Mouse (Mus musculus): ENCODE results near the gene Ptchd4. TPM values are rescaled to one million over a fixed set of nuclear protein-coding genes. Genes with fewer than 3 reads are reported as not detected.

Gene Ptchd4
- polyA plus RNA-seq, 1 experiment from 2014 or later: 6.9 TPM

DNA sequence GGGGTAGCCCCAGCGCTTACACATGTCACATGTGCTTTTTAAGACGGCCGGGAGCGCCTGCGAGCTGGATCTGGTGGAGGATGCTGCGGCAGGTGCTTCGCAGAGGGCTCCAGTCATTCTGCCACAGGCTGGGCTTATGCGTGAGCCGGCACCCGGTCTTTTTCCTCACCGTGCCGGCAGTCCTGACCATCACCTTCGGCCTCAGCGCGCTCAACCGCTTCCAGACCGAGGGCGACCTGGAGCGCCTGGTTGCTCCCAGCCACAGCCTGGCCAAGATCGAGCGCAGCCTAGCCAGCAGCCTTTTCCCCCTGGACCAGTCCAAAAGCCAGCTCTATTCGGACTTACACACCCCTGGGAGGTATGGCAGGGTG lies 850 bp downstream of the Ptchd4 start:
- Histone ChIP-seq H3K4me2 (replicated peaks) (peak overlapping the region; percentile 88), H3K9me3 (no peaks in the 10 kb centered on the region), H3K27me3 (no peaks in the 10 kb centered on the region), H3K36me3 (no peaks in the 10 kb centered on the region), H3K27ac (peak overlapping the region; percentile 68), H3K9ac (replicated peaks) (peak overlapping the region; percentile 74), H3K4me3 (replicated peaks) (peak overlapping the region; percentile 72), H3K4me1 (replicated peaks) (peaks cover 8% of the 10 kb centered on the region; the same call in 1 of the 2 replicates)
- under 1% methylated on average over 22 of the region's 22 CpGs for WGBS
- peak; percentile 89 for ATAC-seq

DNA sequence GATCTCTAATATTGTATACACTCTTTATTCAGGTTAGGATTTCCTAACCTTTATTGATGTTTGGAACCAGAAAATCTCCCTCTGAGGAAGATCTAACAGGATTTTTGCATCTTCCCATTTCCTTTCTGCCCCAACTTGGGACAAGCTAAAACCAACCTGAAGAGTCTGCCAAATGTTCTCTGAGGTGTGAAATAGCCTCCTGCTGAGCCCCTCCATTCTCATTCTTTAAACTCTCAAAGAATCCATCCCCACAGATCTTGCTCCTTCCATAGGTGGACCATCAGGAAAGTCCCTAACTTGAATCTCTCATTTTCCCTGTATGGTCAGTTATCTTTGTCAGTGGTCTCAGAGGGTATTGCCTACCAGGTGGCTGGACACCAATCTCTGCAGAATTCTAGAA lies 20.0 kb downstream of the Ptchd4 start:
- Histone ChIP-seq H3K4me3 (replicated peaks) (no peak overlapping the region), H3K27ac (no peak overlapping the region), H3K27me3 (no peaks in the 10 kb centered on the region), H3K9me3 (no peaks in the 10 kb centered on the region), H3K4me2 (replicated peaks) (no peak overlapping the region), H3K9ac (replicated peaks) (no peak overlapping the region), H3K4me1 (replicated peaks) (no peaks in the 10 kb centered on the region), H3K36me3 (no peaks in the 10 kb centered on the region)
- no peak for ATAC-seq

DNA sequence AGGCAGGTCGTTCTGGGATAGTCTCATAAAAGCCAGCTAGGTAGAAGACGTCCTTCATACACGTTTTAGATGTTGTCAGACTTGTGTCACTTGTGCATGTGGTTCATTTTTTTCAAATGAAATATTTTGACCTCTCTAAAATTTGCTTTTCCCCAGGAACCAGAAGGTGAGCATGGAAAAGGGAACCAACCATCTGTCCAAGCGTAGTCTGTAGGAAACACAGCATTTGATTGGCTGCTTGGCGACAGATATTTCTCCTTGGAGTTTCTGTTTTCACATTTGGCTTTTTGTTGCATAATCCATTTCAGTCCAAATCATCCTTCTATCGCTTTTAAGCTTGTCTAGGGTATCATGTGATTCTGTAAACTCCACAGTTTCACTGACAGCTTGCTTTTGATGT lies 20.8 kb downstream of the Ptchd4 start:
- H3K4me3 ChIP-seq (replicated peaks): no peak overlapping the region
- no peaks in the 10 kb centered on the region for H3K36me3 ChIP-seq
- H3K27ac ChIP-seq: no peak overlapping the region
- H3K9ac ChIP-seq (replicated peaks): no peak overlapping the region
- H3K4me2 ChIP-seq (replicated peaks): no peak overlapping the region
- H3K9me3 ChIP-seq: no peaks in the 10 kb centered on the region
- WGBS: 84% methylated on average over 6 of the region's 6 CpGs
- no peaks in the 10 kb centered on the region for H3K27me3 ChIP-seq
- no peak for ATAC-seq
- H3K4me1 ChIP-seq (replicated peaks): no peaks in the 10 kb centered on the region

DNA sequence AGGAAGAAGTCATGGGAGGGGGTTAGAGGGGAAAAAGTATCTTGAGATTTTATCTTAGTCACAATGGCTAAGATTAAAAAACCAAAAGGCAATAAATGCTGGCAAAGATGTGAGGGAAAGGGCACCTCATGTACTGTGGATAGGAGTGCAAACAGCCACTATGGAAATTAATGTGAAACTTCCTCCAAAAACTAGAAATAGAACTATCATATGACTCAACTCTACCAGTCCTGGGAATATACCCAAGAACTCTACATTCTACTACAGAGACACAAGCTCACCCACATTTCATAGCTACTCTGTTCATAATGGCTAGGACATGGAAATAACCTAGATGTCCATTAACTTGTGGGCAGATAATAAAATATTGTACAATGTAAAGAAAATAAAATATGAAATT lies 30.3 kb downstream of the Ptchd4 start:
- no peaks in the 10 kb centered on the region for H3K9me3 ChIP-seq
- no peak overlapping the region for H3K4me3 ChIP-seq (replicated peaks)
- H3K4me2 ChIP-seq (replicated peaks): no peak overlapping the region
- H3K27ac ChIP-seq: no peak overlapping the region
- H3K4me1 ChIP-seq (replicated peaks): no peaks in the 10 kb centered on the region
- H3K9ac ChIP-seq (replicated peaks): no peak overlapping the region
- no peaks in the 10 kb centered on the region for H3K36me3 ChIP-seq
- no peak for ATAC-seq
- no peaks in the 10 kb centered on the region for H3K27me3 ChIP-seq

DNA sequence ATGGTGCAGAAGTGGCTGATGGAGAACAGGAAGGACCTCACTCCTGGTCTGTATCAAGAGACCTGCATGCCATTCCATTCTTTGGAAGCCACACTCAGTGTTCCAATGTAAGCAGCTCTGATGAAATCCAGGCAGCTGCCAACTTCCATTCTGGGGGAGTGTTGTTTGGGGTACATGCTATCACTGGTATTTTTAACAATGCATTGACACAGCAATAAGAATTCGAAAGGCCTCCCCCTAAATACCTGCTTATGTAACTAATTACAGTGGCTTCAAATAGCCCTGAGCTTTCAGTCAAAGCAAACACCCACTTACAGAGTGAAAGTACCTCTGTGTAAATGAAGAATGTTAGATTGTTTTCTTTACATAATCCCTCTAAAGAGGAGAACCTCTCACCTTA lies 42.7 kb downstream of the Ptchd4 start:
- Histone ChIP-seq H3K36me3 (no peaks in the 10 kb centered on the region), H3K9me3 (no peaks in the 10 kb centered on the region), H3K4me3 (replicated peaks) (no peak overlapping the region), H3K4me1 (replicated peaks) (no peaks in the 10 kb centered on the region), H3K27me3 (no peaks in the 10 kb centered on the region), H3K9ac (replicated peaks) (no peak overlapping the region), H3K27ac (no peak overlapping the region), H3K4me2 (replicated peaks) (no peak overlapping the region)
- ATAC-seq: no peak
- 72% methylated on average over 1 of the region's 1 CpGs for WGBS

DNA sequence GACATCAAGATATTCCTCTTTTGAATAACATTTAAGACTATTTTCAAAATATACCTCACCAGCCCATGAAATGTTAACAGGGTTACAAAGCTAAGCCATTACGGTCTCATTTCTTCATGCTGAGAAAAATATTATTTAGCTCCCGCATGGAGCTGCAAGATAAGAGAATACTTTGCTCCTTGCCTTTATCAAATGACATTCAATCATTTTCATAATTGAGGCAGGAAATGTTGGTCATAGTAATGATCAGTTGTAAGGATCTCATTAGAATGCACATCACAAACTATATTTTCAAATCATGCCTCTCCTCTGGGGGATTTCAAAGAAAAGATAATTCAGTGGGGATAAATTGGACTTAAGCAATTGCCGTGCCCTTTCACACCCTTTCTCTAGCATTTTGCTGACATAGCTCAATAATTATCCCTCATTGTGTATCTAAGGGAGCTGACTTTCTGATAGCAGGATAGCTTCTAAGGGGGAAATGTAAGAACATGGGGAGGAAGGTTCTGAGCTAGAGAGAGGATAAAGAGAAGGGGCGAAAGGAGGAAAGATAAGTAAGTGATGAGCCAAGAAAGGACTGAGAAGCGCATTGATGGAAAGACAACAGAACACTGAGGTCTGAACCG lies 47.5 kb downstream of the Ptchd4 start:
- H3K36me3 ChIP-seq: no peaks in the 10 kb centered on the region
- peak; percentile 73 for ATAC-seq
- H3K27me3 ChIP-seq: no peaks in the 10 kb centered on the region
- peak overlapping the region; percentile 56 for H3K27ac ChIP-seq
- WGBS: 71% methylated on average over 6 of the region's 6 CpGs
- no peak overlapping the region for H3K9ac ChIP-seq (replicated peaks)
- no peak overlapping the region for H3K4me2 ChIP-seq (replicated peaks)
- H3K4me1 ChIP-seq (replicated peaks): no peaks in the 10 kb centered on the region
- no peaks in the 10 kb centered on the region for H3K9me3 ChIP-seq
- no peak overlapping the region for H3K4me3 ChIP-seq (replicated peaks)

DNA sequence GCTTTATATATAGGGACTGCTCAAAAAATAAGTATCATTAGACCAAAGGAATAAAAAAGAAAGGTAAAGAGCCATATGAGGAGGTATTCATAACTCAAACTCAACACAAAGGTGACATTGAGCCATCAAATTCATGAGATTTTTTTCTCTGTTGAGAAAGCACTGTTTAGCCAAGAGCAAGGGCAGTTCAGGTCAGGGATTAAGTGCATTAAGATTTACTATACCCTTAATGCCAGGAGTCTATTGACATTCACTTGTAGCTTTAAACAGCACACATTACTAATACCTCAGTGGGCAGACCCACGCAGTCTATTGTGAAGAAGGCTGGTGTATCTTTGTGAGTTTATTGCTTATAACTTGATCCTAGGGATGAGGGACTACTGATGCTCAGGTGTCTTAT lies 49.0 kb downstream of the Ptchd4 start:
- Histone ChIP-seq H3K4me2 (replicated peaks) (no peak overlapping the region), H3K4me3 (replicated peaks) (no peak overlapping the region)
- WGBS: 61% methylated on average over 1 of the region's 1 CpGs

DNA sequence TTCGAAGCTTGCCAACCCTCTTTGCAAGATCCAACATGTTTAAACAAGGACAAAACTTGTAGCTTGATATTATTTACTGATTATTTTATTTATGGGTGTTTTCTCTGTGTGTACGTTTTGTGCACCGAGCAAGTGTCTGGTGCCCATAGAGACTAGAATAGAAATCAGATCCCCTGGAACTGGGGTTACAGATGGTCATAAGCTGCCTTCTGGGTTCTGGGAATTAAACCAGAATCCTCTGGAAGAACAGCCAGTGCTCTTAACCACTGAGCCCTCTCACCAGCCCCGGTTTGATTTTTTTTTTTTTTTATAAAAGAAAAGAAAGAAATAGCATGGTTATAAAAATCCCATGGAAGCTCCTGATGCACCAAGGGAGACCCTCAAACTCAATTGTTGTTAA lies 59.1 kb downstream of the Ptchd4 start:
- H3K9me3 ChIP-seq: no peaks in the 10 kb centered on the region
- ATAC-seq: no peak
- 91% methylated on average over 4 of the region's 4 CpGs for WGBS
- H3K36me3 ChIP-seq: no peaks in the 10 kb centered on the region
- no peak overlapping the region for H3K4me2 ChIP-seq (replicated peaks)
- no peaks in the 10 kb centered on the region for H3K27me3 ChIP-seq
- H3K9ac ChIP-seq (replicated peaks): no peak overlapping the region
- H3K4me1 ChIP-seq (replicated peaks): no peaks in the 10 kb centered on the region
- no peak overlapping the region for H3K27ac ChIP-seq
- H3K4me3 ChIP-seq (replicated peaks): no peak overlapping the region

More for the DNA sequence above, 49.0 kb downstream of the Ptchd4 start:
- no peak overlapping the region for H3K9ac ChIP-seq (replicated peaks)
- no peak overlapping the region for H3K27ac ChIP-seq
- no peaks in the 10 kb centered on the region for H3K9me3 ChIP-seq
- H3K36me3 ChIP-seq: no peaks in the 10 kb centered on the region
- ATAC-seq: no peak
- no peaks in the 10 kb centered on the region for H3K27me3 ChIP-seq
- H3K4me1 ChIP-seq (replicated peaks): no peaks in the 10 kb centered on the region

DNA sequence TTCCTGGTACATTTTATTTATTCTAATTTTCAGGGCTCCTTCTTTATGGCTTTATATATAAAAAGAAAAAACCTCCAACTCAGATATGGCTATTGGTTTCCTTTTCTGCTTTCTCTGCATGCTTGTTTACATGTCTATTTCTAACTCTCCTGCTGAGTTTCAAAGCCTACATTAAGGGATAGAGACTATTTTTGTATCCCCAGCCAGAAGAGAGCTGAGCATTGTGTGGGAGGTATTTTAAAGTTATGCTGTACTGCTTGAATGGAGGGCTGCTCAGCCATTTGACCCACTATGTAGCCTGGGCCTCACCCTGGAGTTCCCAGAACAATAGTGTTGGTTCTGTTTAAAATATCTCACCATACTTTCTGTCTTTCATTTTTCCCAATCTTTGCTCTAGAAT lies 77.3 kb downstream of the Ptchd4 start:
- ATAC-seq: no peak
- no peak overlapping the region for H3K9ac ChIP-seq (replicated peaks)
- no peak overlapping the region for H3K4me2 ChIP-seq (replicated peaks)
- no peaks in the 10 kb centered on the region for H3K36me3 ChIP-seq
- no peaks in the 10 kb centered on the region for H3K4me1 ChIP-seq (replicated peaks)
- H3K27ac ChIP-seq: no peak overlapping the region
- H3K9me3 ChIP-seq: no peaks in the 10 kb centered on the region
- H3K27me3 ChIP-seq: no peaks in the 10 kb centered on the region
- H3K4me3 ChIP-seq (replicated peaks): no peak overlapping the region

DNA sequence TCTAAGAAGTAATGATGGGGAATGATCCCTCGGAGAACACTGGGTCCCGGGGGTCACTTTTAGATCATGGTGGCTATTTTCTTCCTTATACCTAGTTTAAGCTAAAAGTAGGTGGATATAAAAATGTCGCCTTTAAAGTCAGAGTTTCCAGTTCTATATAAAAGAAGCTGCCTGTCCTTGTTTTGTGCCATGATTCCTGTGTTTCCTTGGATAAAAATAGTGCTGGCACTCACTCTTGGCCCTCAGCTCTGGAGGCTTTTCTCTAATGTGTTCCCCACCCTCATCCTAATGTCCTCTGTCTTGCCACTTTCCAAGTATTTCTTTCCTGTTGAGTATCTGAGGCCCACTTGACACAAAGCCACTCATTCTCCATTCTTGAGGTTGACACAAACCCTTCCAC lies 79.6 kb downstream of the Ptchd4 start:
- Histone ChIP-seq H3K27ac (no peak overlapping the region), H3K36me3 (no peaks in the 10 kb centered on the region)

DNA sequence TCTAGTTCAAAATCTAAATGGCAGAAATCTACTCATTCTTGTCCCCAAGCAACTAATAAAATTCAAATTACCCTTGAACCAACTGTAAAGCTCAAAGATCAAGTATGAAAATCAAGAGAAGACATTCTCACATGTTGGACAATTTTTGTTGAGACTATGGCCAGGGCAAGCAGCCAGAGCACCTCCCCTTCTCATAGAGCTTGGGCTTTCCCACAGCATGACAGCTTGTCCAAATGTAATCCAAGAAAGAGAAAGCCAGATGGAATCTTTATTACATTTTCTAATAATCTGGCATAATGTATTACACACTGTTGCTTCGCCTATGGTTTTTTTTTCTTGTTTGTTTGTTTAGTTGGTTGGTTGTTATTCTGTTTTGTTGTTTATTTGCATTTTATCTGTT lies 102.7 kb downstream of the Ptchd4 start:
- no peaks in the 10 kb centered on the region for H3K4me1 ChIP-seq (replicated peaks)
- H3K4me2 ChIP-seq (replicated peaks): no peak overlapping the region
- no peaks in the 10 kb centered on the region for H3K9me3 ChIP-seq
- no peak overlapping the region for H3K27ac ChIP-seq
- no peaks in the 10 kb centered on the region for H3K36me3 ChIP-seq
- no peaks in the 10 kb centered on the region for H3K27me3 ChIP-seq
- ATAC-seq: no peak
- 92% methylated on average over 1 of the region's 1 CpGs for WGBS
- no peak overlapping the region for H3K9ac ChIP-seq (replicated peaks)
- H3K4me3 ChIP-seq (replicated peaks): no peak overlapping the region

More for the DNA sequence above, 79.6 kb downstream of the Ptchd4 start:
- no peak overlapping the region for H3K4me2 ChIP-seq (replicated peaks)
- no peak for ATAC-seq
- WGBS: 94% methylated on average over 3 of the region's 3 CpGs
- no peaks in the 10 kb centered on the region for H3K9me3 ChIP-seq
- H3K4me3 ChIP-seq (replicated peaks): no peak overlapping the region
- H3K4me1 ChIP-seq (replicated peaks): no peaks in the 10 kb centered on the region
- no peaks in the 10 kb centered on the region for H3K27me3 ChIP-seq
- H3K9ac ChIP-seq (replicated peaks): no peak overlapping the region

DNA sequence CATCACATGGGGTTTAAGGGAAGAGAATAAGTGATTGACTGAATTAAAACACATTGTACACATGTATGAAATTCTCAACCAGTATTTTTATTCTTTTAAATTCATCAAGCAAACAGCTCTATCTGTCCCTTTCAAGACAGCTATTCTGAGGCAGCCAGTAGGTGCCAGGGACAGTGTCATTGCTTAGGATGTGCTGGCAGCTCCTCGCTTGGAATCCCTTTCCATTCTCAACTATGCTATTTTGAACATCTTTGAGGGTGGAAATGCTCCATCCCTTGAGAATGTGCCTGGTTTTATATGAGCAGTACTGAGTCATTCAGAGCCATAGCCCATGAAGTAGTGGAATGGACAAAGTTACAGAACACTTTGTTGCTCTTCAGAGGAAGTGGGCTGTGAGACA lies 112.2 kb downstream of the Ptchd4 start:
- Histone ChIP-seq H3K27me3 (no peaks in the 10 kb centered on the region), H3K4me2 (replicated peaks) (no peak overlapping the region), H3K9me3 (no peaks in the 10 kb centered on the region), H3K9ac (replicated peaks) (no peak overlapping the region), H3K4me1 (replicated peaks) (no peaks in the 10 kb centered on the region), H3K27ac (no peak overlapping the region), H3K36me3 (no peaks in the 10 kb centered on the region), H3K4me3 (replicated peaks) (no peak overlapping the region)
- ATAC-seq: no peak
- 83% methylated on average over 1 of the region's 1 CpGs for WGBS

DNA sequence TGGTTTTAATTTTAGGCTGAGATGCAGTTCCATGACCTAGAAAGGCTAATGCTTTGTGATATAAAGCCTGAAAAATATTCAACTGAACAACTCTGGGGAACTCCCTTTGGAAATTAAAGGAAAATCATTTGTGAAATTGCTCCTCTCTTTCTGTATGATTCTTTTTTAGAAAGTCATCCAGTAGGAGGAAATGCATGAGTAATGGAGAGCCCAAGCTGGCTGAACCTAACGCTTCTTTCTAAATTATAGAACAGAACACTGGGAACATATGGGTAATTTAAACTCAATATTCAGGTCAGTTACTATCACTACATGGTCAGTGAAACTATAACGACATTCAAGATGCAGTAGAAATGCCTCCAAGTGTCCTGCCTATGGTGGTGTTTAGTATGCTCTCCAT lies 114.6 kb downstream of the Ptchd4 start:
- WGBS: 91% methylated on average over 2 of the region's 2 CpGs
- H3K4me2 ChIP-seq (replicated peaks): no peak overlapping the region
- no peak for ATAC-seq
- H3K27me3 ChIP-seq: no peaks in the 10 kb centered on the region
- H3K9ac ChIP-seq (replicated peaks): no peak overlapping the region
- no peaks in the 10 kb centered on the region for H3K36me3 ChIP-seq
- no peaks in the 10 kb centered on the region for H3K9me3 ChIP-seq
- no peaks in the 10 kb centered on the region for H3K4me1 ChIP-seq (replicated peaks)
- no peak overlapping the region for H3K4me3 ChIP-seq (replicated peaks)
- H3K27ac ChIP-seq: no peak overlapping the region

All from midbrain, embryonic 13.5 days (tissue).